Mouse (Mus musculus): ENCODE results near the gene Ncdn. TPM values are rescaled to one million over a fixed set of nuclear protein-coding genes. Genes with fewer than 3 reads are reported as not detected.

The Ncdn gene
- polyA plus RNA-seq, 1 experiment, result 42.4 TPM

DNA sequence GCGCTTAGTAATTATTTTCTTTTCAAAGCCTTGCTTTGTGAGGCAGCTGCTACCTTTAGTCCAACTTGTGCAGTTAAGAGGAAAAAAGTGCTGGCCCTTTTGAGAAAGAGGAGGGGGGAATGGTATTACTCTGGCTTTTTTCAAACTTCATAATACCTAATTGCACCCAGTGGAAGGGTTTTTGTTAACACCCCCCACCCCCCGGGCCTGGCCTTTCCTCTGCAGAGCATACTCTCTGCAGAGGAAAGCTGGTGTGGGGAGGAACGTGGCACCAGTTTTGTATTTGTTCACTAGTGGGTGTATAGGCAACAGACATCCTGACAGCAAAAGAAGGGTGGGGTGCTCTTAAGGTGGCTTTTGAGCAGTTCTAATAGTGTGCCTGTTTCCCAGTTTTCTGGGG lies 28.6 kb upstream of the Ncdn start:
- Histone ChIP-seq H3K27me3 (ENCODE audit: control insufficient read depth, insufficient read depth, insufficient read length) (no peaks in the 10 kb centered on the region), H3K79me2 (ENCODE audit: control insufficient read depth, insufficient read depth) (no peaks in the 10 kb centered on the region), H3ac (ENCODE audit: control insufficient read depth, insufficient read length, low read depth) (no peak overlapping the region), H3K36me3 (ENCODE audit: control insufficient read depth, insufficient read depth) (no peaks in the 10 kb centered on the region), H3K79me3 (ENCODE audit: low read depth) (peaks cover 2% of the 10 kb centered on the region), H3K4me3 (ENCODE audit: insufficient read depth, poor library complexity, severe bottlenecking) (no peak overlapping the region)
- TF ChIP-seq FOSL1 (IDR thresholded peaks at IDR 0.05; ENCODE audit: insufficient read depth, low read length, poor library complexity, severe bottlenecking) (no peak), CTCF (IDR thresholded peaks at IDR 0.05; ENCODE audit: control insufficient read depth, insufficient read depth, insufficient read length) (no peak), MYOD1 (IDR thresholded peaks at IDR 0.05; ENCODE audit: control insufficient read depth, insufficient read length, low read depth) (no peak), CEBPB (IDR thresholded peaks at IDR 0.05; ENCODE audit: low read depth) (no peak), USF1 (IDR thresholded peaks at IDR 0.05; ENCODE audit: low read depth) (no peak), MYOG (IDR thresholded peaks at IDR 0.05; ENCODE audit: control insufficient read depth, extremely low read depth, insufficient read length) (no peak), MAX (IDR thresholded peaks at IDR 0.05) (no peak)

DNA sequence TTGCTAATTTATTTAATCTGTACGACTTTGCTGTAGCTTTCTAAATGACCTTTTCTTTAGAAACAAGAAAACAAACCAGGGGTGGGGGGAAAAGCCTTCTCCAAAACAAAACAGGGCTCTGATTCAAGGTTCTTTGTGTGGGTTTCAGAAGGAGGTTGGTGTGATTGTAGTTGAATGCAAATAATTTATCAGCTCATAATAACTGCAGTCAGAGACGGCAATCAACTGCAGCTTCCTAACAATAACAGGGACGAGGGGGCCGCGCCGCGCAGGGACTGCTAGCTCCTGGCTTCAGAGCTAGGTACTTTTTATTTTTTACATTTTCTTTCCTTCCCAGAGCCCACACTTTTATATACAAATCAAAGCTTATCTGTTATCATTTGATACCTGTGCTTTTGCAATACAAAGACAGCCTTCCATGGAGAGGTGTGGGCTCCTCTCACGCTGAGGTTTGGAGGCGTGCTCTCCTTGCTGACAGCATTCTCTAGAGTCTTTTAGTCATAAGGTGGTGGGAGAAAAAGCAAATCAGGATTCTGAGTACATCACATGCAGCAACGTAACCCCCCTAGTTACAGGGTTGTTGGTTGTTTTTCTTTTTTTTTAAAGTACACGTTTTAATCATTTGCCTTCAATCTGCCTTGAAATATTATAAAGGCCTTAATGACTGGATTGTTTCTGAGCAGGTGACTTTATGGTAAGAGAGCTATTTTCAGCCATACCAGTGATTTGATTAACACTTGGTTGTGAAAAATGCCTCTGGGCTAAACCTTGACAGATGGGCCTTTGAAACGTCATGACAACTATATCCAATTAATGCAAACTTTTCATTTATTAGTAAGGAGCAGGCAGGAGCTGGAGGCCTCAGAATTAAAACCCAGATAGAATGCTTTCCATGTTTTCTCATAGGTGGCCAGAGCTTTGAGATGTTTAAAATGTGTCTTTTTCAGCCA lies 26.9 kb upstream of the Ncdn start:
- no peaks in the 10 kb centered on the region for H3K79me2 ChIP-seq (ENCODE audit: control insufficient read depth, insufficient read depth)
- TF ChIP-seq FOSL1 (IDR thresholded peaks at IDR 0.05; ENCODE audit: insufficient read depth, low read length, poor library complexity, severe bottlenecking), result no peak
- TF ChIP-seq MYOG (IDR thresholded peaks at IDR 0.05; ENCODE audit: control insufficient read depth, extremely low read depth, insufficient read length), result no peak
- no peak for TF ChIP-seq MYOD1 (IDR thresholded peaks at IDR 0.05; ENCODE audit: control insufficient read depth, insufficient read length, low read depth)
- no peaks in the 10 kb centered on the region for H3K36me3 ChIP-seq (ENCODE audit: control insufficient read depth, insufficient read depth)
- H3K4me3 ChIP-seq (ENCODE audit: insufficient read depth, poor library complexity, severe bottlenecking), result no peak overlapping the region
- H3K27me3 ChIP-seq (ENCODE audit: control insufficient read depth, insufficient read depth, insufficient read length), result no peaks in the 10 kb centered on the region
- H3ac ChIP-seq (ENCODE audit: control insufficient read depth, insufficient read length, low read depth), result no peak overlapping the region
- peaks cover 2% of the 10 kb centered on the region for H3K79me3 ChIP-seq (ENCODE audit: low read depth)

DNA sequence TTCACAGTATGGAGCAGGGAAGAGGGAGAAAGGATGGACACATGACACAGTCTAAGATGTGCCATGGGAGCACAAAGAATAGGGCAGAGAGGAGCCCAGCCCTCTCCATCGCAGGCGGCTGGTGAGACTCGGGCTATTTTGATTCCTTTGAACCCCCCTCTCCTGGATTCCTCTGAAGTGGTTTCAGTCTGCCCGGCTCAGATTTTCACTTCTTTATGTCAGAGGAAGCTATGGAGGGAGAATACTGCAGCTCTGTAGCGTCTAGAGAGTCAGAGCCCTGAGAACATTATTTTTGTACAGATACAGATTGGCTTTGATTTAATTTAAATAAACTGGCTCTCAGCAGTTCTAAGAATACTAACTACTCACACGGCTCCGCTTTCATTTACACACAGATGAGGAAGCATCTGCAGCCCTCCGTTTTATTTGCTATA lies 25.9 kb upstream of the Ncdn start:
- TF ChIP-seq FOSL1 (IDR thresholded peaks at IDR 0.05; ENCODE audit: insufficient read depth, low read length, poor library complexity, severe bottlenecking), result no peak
- TF ChIP-seq MAX (IDR thresholded peaks at IDR 0.05), result no peak
- TF ChIP-seq MYOD1 (IDR thresholded peaks at IDR 0.05; ENCODE audit: control insufficient read depth, insufficient read length, low read depth), result no peak
- TF ChIP-seq CEBPB (IDR thresholded peaks at IDR 0.05; ENCODE audit: low read depth), result no peak
- no peak for TF ChIP-seq CTCF (IDR thresholded peaks at IDR 0.05; ENCODE audit: control insufficient read depth, insufficient read depth, insufficient read length)
- TF ChIP-seq USF1 (IDR thresholded peaks at IDR 0.05; ENCODE audit: low read depth), result no peak
- TF ChIP-seq MYOG (IDR thresholded peaks at IDR 0.05; ENCODE audit: control insufficient read depth, extremely low read depth, insufficient read length), result no peak
- H3K27me3 ChIP-seq (ENCODE audit: control insufficient read depth, insufficient read depth, insufficient read length), result no peaks in the 10 kb centered on the region

DNA sequence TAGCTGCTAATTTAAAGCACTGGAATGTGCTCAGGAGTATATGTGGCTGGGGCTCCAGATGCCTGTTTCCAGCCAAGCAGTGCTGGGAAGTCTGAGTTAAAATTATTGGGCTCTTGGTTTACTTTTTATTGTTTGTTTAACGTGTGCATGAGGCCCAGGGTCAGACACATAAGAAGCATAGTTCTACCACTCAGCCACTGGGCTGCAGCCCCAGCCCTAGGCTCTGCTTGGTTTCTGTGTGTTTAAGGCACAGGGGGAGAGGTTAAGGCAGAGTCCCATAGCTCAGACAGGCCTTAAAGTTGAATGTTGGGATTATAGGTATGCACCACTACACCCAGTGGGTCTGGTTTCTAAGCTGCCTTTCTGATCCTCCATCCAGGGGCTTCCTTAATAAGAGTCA lies 21.9 kb upstream of the Ncdn start:
- TF ChIP-seq MYOG (IDR thresholded peaks at IDR 0.05; ENCODE audit: control insufficient read depth, extremely low read depth, insufficient read length) (no peak), MAX (IDR thresholded peaks at IDR 0.05) (no peak), USF1 (IDR thresholded peaks at IDR 0.05; ENCODE audit: low read depth) (no peak)
- no peak overlapping the region for H3K4me3 ChIP-seq (ENCODE audit: insufficient read depth, poor library complexity, severe bottlenecking)
- H3ac ChIP-seq (ENCODE audit: control insufficient read depth, insufficient read length, low read depth), result no peak overlapping the region
- H3K27me3 ChIP-seq (ENCODE audit: control insufficient read depth, insufficient read depth, insufficient read length), result no peaks in the 10 kb centered on the region
- no peaks in the 10 kb centered on the region for H3K79me3 ChIP-seq (ENCODE audit: low read depth)
- no peaks in the 10 kb centered on the region for H3K36me3 ChIP-seq (ENCODE audit: control insufficient read depth, insufficient read depth)
- H3K79me2 ChIP-seq (ENCODE audit: control insufficient read depth, insufficient read depth), result no peaks in the 10 kb centered on the region

More for the DNA sequence above, 25.9 kb upstream of the Ncdn start:
- Histone ChIP-seq H3ac (ENCODE audit: control insufficient read depth, insufficient read length, low read depth) (no peak overlapping the region), H3K4me3 (ENCODE audit: insufficient read depth, poor library complexity, severe bottlenecking) (no peak overlapping the region), H3K79me2 (ENCODE audit: control insufficient read depth, insufficient read depth) (no peaks in the 10 kb centered on the region), H3K79me3 (ENCODE audit: low read depth) (peaks cover 2% of the 10 kb centered on the region), H3K36me3 (ENCODE audit: control insufficient read depth, insufficient read depth) (no peaks in the 10 kb centered on the region)

DNA sequence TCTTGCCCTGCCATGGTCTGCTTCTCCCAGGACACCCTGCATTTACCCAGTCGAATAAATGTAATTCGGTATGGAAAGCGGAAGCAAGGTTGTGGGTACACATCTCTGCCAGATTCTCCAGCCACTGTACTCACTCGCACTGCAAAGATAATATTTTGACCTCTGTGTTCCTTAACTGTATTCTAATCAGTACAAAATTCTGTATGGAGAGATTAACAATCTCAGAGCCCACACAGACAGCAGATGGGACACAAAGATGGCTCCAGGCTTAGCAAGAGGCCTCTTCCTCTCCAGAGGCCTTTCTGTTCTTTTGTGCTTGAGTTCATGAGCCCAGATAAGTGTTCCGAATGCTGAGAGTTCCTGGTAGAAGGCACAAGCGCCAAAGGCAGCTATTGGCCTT lies 20.6 kb upstream of the Ncdn start:
- Histone ChIP-seq H3K4me3 (ENCODE audit: insufficient read depth, poor library complexity, severe bottlenecking) (no peak overlapping the region), H3K27me3 (ENCODE audit: control insufficient read depth, insufficient read depth, insufficient read length) (no peaks in the 10 kb centered on the region), H3ac (ENCODE audit: control insufficient read depth, insufficient read length, low read depth) (no peak overlapping the region), H3K79me3 (ENCODE audit: low read depth) (no peaks in the 10 kb centered on the region), H3K36me3 (ENCODE audit: control insufficient read depth, insufficient read depth) (no peaks in the 10 kb centered on the region), H3K79me2 (ENCODE audit: control insufficient read depth, insufficient read depth) (no peaks in the 10 kb centered on the region)
- TF ChIP-seq USF1 (IDR thresholded peaks at IDR 0.05; ENCODE audit: low read depth), result no peak
- no peak for TF ChIP-seq CEBPB (IDR thresholded peaks at IDR 0.05; ENCODE audit: low read depth)
- TF ChIP-seq MYOD1 (IDR thresholded peaks at IDR 0.05; ENCODE audit: control insufficient read depth, insufficient read length, low read depth), result no peak
- no peak for TF ChIP-seq MYOG (IDR thresholded peaks at IDR 0.05; ENCODE audit: control insufficient read depth, extremely low read depth, insufficient read length)
- no peak for TF ChIP-seq FOSL1 (IDR thresholded peaks at IDR 0.05; ENCODE audit: insufficient read depth, low read length, poor library complexity, severe bottlenecking)
- TF ChIP-seq MAX (IDR thresholded peaks at IDR 0.05), result no peak
- TF ChIP-seq CTCF (IDR thresholded peaks at IDR 0.05; ENCODE audit: control insufficient read depth, insufficient read depth, insufficient read length), result no peak

DNA sequence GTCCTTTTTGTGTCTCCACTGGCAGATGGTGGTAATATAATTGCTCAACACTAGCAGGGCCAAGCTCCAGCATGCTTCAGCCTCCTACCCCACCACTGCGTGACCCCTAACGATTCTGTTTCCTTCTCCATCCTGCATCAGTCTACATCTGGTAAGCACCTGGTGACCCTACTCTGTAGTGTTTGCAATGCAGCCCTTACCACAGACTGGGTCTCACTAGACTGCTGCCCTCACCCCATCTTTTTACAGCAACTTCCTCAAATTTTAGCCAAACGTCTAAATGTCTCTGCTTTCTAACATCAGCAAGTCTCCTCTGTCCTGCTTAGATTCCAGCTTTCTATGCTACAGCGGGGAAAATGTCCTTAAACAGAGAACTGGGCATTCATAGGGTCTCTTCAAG lies 17.6 kb upstream of the Ncdn start:
- H3K36me3 ChIP-seq (ENCODE audit: control insufficient read depth, insufficient read depth), result no peaks in the 10 kb centered on the region
- H3K79me3 ChIP-seq (ENCODE audit: low read depth), result no peaks in the 10 kb centered on the region
- H3K79me2 ChIP-seq (ENCODE audit: control insufficient read depth, insufficient read depth), result no peaks in the 10 kb centered on the region
- H3K27me3 ChIP-seq (ENCODE audit: control insufficient read depth, insufficient read depth, insufficient read length), result no peaks in the 10 kb centered on the region
- H3K4me3 ChIP-seq (ENCODE audit: insufficient read depth, poor library complexity, severe bottlenecking), result no peak overlapping the region
- no peak overlapping the region for H3ac ChIP-seq (ENCODE audit: control insufficient read depth, insufficient read length, low read depth)
- TF ChIP-seq CEBPB (IDR thresholded peaks at IDR 0.05; ENCODE audit: low read depth) (peak; percentile 18), MAX (IDR thresholded peaks at IDR 0.05) (no peak)

Measured in C2C12 (cell line).